Mouse (Mus musculus) thymus, adult 2 months (tissue): ENCODE measurements at regions not wholly inside any gene's neighbourhood (a gene's known extent, or its start where the extent isn't known, plus 50 kb on each side); places are given as distances from the start of the nearest gene placed in this dataset.

ENCODE experiments used
- CTCF ChIP-seq: fragments of 200-500 bp; IDR thresholded peaks from 2 replicates; pipeline ENCODE4 v1.5.1; 2012; ENCODE audit warnings: mild to moderate bottlenecking, control low read depth, low read length, moderate library complexity, borderline replicate concordance; ENCODE audit not compliant: control insufficient read depth, poor library complexity, insufficient read depth; ENCODE audit errors: extremely low read depth
- POLR2A ChIP-seq: fragments of 200-500 bp; IDR thresholded peaks from 2 replicates; pipeline ENCODE4 v1.6.1; 2012; ENCODE audit warnings: mild to moderate bottlenecking, low read length, control low read depth, moderate library complexity; ENCODE audit not compliant: control insufficient read depth, poor library complexity, insufficient read depth; ENCODE audit errors: extremely low read depth

GRCm38 (mm10) chr1:194268028-194268427, 350.0 kb upstream of the Plxna2 start:
- no peak for TF ChIP-seq CTCF
- TF ChIP-seq POLR2A = no peak
